Mouse (Mus musculus): ENCODE results near the gene Arid3a. TPM values are rescaled to one million over a fixed set of nuclear protein-coding genes. Genes with fewer than 3 reads are reported as not detected.

Arid3a gene
- polyA plus RNA-seq, 1 experiment = 17.8 TPM

DNA sequence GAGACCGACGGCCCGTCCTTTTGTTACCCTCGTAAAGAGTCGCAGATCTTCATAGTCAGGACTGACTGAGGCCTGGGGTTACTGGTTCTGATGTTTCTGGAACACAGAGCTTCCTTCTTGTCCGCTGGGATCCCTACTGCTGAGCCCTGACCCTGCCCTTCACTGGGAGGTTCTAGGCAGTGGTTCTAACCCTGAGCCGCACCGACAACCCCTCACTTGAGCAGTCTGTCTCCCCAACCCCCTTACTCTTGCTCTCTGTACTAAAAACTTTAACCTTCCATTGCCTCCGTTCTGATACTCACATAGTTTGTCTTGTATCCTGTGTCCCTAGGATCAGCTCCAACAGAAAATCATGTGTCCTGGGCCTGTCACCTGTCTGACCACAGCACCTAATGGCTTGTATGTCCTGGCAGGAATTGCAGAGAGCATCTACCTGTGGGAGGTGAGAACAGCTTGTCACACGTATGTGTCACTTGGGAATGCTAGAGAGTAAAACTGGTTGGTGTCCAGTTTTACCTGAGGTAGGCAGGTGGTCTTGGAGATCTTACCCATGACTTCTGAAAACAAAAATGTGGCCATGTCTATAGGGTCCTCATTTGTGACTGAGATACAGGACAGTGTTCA, 33.9 kb downstream of the Arid3a start:
- Histone ChIP-seq H3K4me3 (ENCODE audit: insufficient read depth, low read length) (peak overlapping the region; percentile 70), H3K4me1 (ENCODE audit: control insufficient read depth, insufficient read depth, low read length) (peaks cover 5% of the 10 kb centered on the region), H3K27ac (ENCODE audit: insufficient read depth, low read depth, low read length) (peak overlapping the region; percentile 78)
- TF ChIP-seq CTCF (IDR thresholded peaks at IDR 0.05; ENCODE audit: low read depth, low read length) (no peak), POLR2A (IDR thresholded peaks at IDR 0.05; ENCODE audit: borderline replicate concordance, low read depth, low read length) (no peak)

DNA sequence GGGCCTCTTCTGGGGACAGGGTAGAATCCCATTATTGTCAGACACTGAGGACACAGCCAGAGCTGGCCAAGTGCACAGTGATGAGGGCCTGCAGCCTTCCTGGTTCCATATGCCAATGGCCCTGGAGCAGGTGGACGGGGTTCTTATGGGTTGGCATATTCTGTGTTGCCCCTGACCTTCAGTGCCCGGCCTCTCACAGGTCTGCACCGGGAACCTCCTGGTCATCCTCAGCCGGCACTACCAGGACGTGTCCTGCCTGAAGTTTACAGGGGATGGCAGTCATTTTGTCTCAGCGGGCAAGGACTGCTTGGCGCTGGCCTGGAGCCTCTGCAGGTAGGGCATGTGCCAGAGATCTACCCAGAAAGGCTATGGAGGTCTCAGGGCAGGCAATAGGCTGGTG, 37.9 kb downstream of the Arid3a start:
- Histone ChIP-seq H3K27ac (ENCODE audit: insufficient read depth, low read depth, low read length) (no peak overlapping the region), H3K4me3 (ENCODE audit: insufficient read depth, low read length) (no peak overlapping the region), H3K4me1 (ENCODE audit: control insufficient read depth, insufficient read depth, low read length) (peaks cover 5% of the 10 kb centered on the region)
- TF ChIP-seq CTCF (IDR thresholded peaks at IDR 0.05; ENCODE audit: low read depth, low read length) = no peak
- no peak for TF ChIP-seq POLR2A (IDR thresholded peaks at IDR 0.05; ENCODE audit: borderline replicate concordance, low read depth, low read length)

DNA sequence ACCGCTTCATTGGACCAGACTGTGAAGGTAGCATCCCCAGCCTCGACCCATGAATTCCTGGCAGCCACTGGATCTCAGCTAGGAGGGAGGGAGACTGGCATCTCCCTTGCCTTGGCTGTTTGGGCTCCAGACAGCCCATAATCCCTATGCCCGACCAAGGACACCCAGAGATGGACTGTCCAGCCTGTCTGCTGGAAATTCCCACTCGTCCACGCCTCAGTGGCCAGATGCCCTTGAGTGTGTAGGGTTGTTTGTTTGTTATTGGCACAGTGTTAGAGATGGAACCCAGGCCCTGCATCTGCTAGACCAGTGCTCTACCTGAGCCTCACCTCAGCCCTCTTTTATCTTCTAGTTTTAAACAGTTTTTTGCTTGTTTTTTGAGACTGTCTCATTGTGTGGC, 38.5 kb downstream of the Arid3a start:
- peaks cover 5% of the 10 kb centered on the region for H3K4me1 ChIP-seq (ENCODE audit: control insufficient read depth, insufficient read depth, low read length)
- no peak for TF ChIP-seq CTCF (IDR thresholded peaks at IDR 0.05; ENCODE audit: low read depth, low read length)
- TF ChIP-seq POLR2A (IDR thresholded peaks at IDR 0.05; ENCODE audit: borderline replicate concordance, low read depth, low read length) = no peak
- no peak overlapping the region for H3K27ac ChIP-seq (ENCODE audit: insufficient read depth, low read depth, low read length)
- no peak overlapping the region for H3K4me3 ChIP-seq (ENCODE audit: insufficient read depth, low read length)

DNA sequence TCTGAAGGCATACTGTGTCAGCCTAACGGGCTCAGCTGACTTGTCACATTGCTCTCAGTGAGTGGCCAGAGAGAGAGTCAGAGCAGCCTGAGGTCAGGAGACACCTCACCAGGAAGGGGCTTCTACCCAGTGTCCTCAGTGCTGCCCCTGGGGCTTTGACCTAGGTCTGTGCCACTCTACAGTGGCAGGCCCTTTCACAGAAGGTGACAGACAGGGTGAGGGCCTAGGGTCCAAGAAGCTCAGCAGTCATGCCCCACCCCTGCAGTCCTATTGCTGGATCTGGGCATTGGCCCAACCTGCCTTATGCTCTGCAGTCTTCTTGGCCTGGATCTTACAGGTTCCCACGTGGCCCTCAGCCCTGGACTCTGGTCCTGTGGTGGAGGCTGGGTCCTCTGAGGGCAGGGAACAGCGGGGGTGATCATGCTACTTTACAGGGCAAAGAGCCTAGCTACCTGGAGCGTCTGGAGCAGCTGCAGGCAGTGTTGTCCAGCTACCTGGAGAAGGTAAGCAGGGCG, 40.1 kb downstream of the Arid3a start:
- H3K27ac ChIP-seq (ENCODE audit: insufficient read depth, low read depth, low read length) = no peak overlapping the region
- no peak for TF ChIP-seq POLR2A (IDR thresholded peaks at IDR 0.05; ENCODE audit: borderline replicate concordance, low read depth, low read length)
- no peak for TF ChIP-seq CTCF (IDR thresholded peaks at IDR 0.05; ENCODE audit: low read depth, low read length)
- H3K4me1 ChIP-seq (ENCODE audit: control insufficient read depth, insufficient read depth, low read length) = no peaks in the 10 kb centered on the region
- H3K4me3 ChIP-seq (ENCODE audit: insufficient read depth, low read length) = no peak overlapping the region

DNA sequence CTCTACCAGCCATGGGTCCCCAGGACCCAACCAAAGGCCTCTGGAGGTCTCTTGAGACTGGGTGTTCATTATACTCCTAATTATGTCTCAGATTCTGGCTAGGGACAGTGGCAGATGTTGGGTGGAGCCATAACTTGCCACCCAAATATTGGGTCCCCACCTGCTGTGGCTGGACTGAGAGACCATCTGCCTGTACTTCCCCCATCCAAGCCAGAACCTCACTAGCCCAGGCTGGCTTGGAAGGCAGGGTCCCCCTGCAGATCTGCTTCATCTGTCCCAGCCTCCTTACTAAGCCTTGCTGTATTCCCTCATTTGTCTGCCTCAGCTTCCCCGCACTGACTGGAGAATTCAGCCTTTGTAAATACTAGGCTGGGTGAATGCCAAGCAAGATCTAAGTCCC, 41.3 kb downstream of the Arid3a start:
- Histone ChIP-seq H3K27ac (ENCODE audit: insufficient read depth, low read depth, low read length) (no peak overlapping the region), H3K4me1 (ENCODE audit: control insufficient read depth, insufficient read depth, low read length) (no peaks in the 10 kb centered on the region), H3K4me3 (ENCODE audit: insufficient read depth, low read length) (no peak overlapping the region)
- TF ChIP-seq POLR2A (IDR thresholded peaks at IDR 0.05; ENCODE audit: borderline replicate concordance, low read depth, low read length) = no peak
- TF ChIP-seq CTCF (IDR thresholded peaks at IDR 0.05; ENCODE audit: low read depth, low read length) = no peak

DNA sequence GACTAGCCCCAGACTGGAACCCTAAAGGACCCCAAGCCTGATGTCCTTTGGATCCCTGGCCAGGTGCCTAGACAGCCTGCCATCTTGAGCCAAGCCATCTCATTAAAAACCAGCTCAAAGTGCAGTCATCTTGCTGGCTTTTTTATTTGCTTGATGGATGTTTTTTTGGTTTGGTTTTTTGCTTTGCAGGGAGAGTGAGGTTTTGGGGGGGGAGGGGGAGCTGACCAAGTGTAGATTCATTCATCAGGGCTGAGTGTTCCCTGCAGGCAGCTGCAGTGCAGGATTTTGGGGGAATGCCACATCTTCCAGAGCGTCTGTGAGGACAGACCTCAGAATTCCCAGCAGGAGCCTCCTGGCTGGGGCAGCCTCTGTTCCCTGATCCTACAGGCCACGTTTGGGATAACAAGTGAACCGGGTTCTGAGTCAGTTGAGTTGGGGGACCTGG, 42.3 kb downstream of the Arid3a start:
- Histone ChIP-seq H3K4me3 (ENCODE audit: insufficient read depth, low read length) (no peak overlapping the region), H3K27ac (ENCODE audit: insufficient read depth, low read depth, low read length) (no peak overlapping the region)
- TF ChIP-seq CTCF (IDR thresholded peaks at IDR 0.05; ENCODE audit: low read depth, low read length) = no peak
- TF ChIP-seq POLR2A (IDR thresholded peaks at IDR 0.05; ENCODE audit: borderline replicate concordance, low read depth, low read length) = no peak

DNA sequence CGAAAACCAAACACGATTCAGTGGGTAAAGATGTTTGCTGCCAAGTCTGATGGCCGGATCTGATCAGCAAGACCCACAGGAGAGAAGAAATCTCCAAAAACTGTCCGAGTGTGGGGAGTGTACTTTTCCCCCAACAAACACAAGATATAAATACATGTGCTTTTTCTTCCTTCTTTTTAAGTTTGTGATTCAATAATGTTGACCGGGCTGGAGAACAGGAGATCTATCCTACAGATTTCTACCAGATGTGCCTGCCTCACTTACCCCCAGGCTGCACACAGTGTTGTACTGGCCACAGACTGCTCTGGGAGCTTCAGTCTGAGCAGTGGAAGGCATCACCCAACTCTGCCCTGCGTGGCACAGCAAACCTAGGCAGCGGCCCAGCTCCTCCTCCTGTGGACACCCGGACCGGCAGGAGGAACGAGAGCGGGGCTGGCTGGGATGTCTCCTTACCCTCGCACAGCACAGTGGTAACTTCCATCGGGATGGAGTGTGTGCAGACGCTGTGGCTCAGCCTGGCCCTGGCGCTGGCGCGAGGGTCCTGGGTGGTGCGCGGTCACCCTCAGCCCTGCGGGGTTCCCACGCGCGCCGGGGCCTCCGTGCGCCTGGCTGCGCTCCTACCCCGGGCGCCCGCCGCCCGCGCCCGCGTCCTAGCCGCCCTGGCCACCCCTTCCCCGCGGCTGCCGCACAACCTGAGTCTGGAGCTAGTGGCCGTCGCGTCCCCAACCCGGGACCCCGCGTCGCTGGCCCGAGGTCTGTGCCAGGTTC, 43.8 kb downstream of the Arid3a start, which contains the start of gene Grin3b:
TSS of gene Grin3b (plus strand) at position 301 of the 768 bp plus-strand sequence.
- TF ChIP-seq CTCF (IDR thresholded peaks at IDR 0.05; ENCODE audit: low read depth, low read length) = no peak
- TF ChIP-seq POLR2A (IDR thresholded peaks at IDR 0.05; ENCODE audit: borderline replicate concordance, low read depth, low read length) = no peak
- no peak within 1 kb of the TSS for H3K27ac ChIP-seq (ENCODE audit: insufficient read depth, low read depth, low read length)
- H3K4me3 ChIP-seq (ENCODE audit: insufficient read depth, low read length) = peak within 1 kb of the TSS; percentile 32
- peaks cover 13% of the 10 kb centered on the region for H3K4me1 ChIP-seq (ENCODE audit: control insufficient read depth, insufficient read depth, low read length)

More for the DNA sequence above, 42.3 kb downstream of the Arid3a start:
- no peaks in the 10 kb centered on the region for H3K4me1 ChIP-seq (ENCODE audit: control insufficient read depth, insufficient read depth, low read length)

DNA sequence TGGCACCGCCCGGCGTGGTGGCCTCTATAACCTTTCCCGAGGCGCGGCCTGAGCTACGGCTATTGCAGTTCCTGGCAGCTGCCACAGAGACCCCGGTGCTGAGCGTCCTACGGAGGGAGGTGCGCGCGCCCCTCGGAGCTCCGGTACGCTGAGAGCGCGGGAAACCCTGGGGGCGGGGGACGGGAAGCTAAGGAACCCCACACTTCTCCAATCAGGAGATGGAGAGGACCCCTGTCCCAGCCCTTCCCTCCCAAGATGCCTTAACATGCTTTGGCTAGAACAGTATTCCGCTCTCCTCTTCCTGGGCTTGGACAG, 44.3 kb downstream of the Arid3a start:
- H3K27ac ChIP-seq (ENCODE audit: insufficient read depth, low read depth, low read length) = no peak overlapping the region
- peaks cover 14% of the 10 kb centered on the region for H3K4me1 ChIP-seq (ENCODE audit: control insufficient read depth, insufficient read depth, low read length)
- 0 out of 2 replicates have a peak overlapping the region, but pooled peaks have one; percentile 2 for H3K4me3 ChIP-seq (ENCODE audit: insufficient read depth, low read length)
- TF ChIP-seq CTCF (IDR thresholded peaks at IDR 0.05; ENCODE audit: low read depth, low read length) (no peak), POLR2A (IDR thresholded peaks at IDR 0.05; ENCODE audit: borderline replicate concordance, low read depth, low read length) (no peak)

DNA sequence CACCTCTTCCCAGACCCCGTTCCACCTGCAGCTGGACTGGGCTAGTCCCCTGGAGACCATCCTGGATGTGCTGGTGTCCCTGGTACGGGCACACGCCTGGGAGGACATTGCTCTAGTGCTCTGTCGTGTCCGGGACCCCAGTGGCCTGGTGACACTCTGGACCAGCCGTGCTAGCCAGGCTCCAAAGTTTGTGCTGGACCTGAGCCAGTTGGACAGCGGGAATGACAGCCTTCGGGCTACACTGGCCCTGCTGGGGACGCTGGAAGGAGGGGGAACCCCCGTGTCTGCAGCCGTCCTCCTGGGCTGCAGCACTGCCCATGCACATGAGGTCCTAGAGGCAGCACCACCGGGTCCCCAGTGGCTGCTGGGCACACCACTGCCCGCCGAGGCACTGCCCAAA, 46.0 kb downstream of the Arid3a start:
- Histone ChIP-seq H3K27ac (ENCODE audit: insufficient read depth, low read depth, low read length) (no peak overlapping the region), H3K4me3 (ENCODE audit: insufficient read depth, low read length) (no peak overlapping the region), H3K4me1 (ENCODE audit: control insufficient read depth, insufficient read depth, low read length) (peaks cover 14% of the 10 kb centered on the region)
- TF ChIP-seq POLR2A (IDR thresholded peaks at IDR 0.05; ENCODE audit: borderline replicate concordance, low read depth, low read length) (no peak), CTCF (IDR thresholded peaks at IDR 0.05; ENCODE audit: low read depth, low read length) (no peak)

DNA sequence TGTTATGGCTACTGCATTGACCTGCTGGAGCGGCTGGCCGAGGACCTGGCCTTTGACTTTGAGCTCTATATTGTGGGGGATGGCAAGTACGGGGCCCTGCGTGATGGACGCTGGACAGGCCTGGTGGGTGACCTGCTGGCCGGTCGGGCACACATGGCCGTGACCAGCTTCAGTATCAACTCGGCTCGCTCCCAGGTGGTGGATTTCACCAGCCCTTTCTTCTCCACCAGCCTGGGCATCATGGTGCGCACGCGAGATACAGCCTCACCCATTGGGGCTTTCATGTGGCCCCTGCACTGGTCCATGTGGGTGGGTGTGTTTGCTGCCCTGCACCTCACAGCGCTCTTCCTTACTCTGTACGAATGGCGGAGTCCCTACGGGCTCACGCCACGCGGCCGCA, 47.2 kb downstream of the Arid3a start:
- TF ChIP-seq CTCF (IDR thresholded peaks at IDR 0.05; ENCODE audit: low read depth, low read length) = no peak
- TF ChIP-seq POLR2A (IDR thresholded peaks at IDR 0.05; ENCODE audit: borderline replicate concordance, low read depth, low read length) = no peak
- H3K4me3 ChIP-seq (ENCODE audit: insufficient read depth, low read length) = no peak overlapping the region
- peaks cover 14% of the 10 kb centered on the region for H3K4me1 ChIP-seq (ENCODE audit: control insufficient read depth, insufficient read depth, low read length)
- no peak overlapping the region for H3K27ac ChIP-seq (ENCODE audit: insufficient read depth, low read depth, low read length)

Data from bone marrow macrophage, adult 2 months (primary cell).